Mouse (Mus musculus) neural tube, embryonic 15.5 days (tissue): ENCODE measurements around the gene Ap3s2. TPM values are rescaled to one million over a fixed set of nuclear protein-coding genes. Genes with fewer than 3 reads are reported as not detected.

ENCODE experiments used
- ATAC-seq: fragments of 200-750 bp; cut with Nextera tagmentation; 2 replicates; pipeline ENCODE4 v1.8.0; 2017; ENCODE audit warnings: mild to moderate bottlenecking, moderate TSS enrichment, moderate library complexity; ENCODE audit not compliant: low FRiP score
- H3K27ac ChIP-seq: fragments of 300-500 bp; sonication (generic); replicated peaks from 2 replicates; pipeline ENCODE4 v1.5.1; 2015; ENCODE audit warnings: mild to moderate bottlenecking, inconsistent platforms
- H3K27me3 ChIP-seq: fragments of 300-500 bp; sonication (generic); replicated peaks from 2 replicates; pipeline ENCODE4 v1.6.1; 2015; ENCODE audit warnings: inconsistent platforms
- H3K36me3 ChIP-seq: fragments of 300-500 bp; sonication (generic); 2 replicates; pipeline ENCODE4 v1.6.1; 2015; ENCODE audit warnings: inconsistent platforms
- H3K4me1 ChIP-seq: fragments of 300-500 bp; sonication (generic); 2 replicates; pipeline ENCODE4 v1.6.1; 2015; ENCODE audit warnings: inconsistent platforms
- H3K4me2 ChIP-seq: fragments of 300-500 bp; sonication (generic); 2 replicates; pipeline ENCODE4 v1.6.1; 2015; ENCODE audit warnings: inconsistent platforms, mild to moderate bottlenecking, moderate library complexity
- H3K4me3 ChIP-seq: fragments of 300-500 bp; sonication (generic); replicated peaks from 2 replicates; pipeline ENCODE4 v1.5.1; 2015; ENCODE audit warnings: mild to moderate bottlenecking, inconsistent platforms
- H3K9ac ChIP-seq: fragments of 300-500 bp; sonication (generic); replicated peaks from 2 replicates; pipeline ENCODE4 v1.6.1; 2015; ENCODE audit warnings: mild to moderate bottlenecking, inconsistent platforms
- H3K9me3 ChIP-seq: fragments of 300-500 bp; sonication (generic); replicated peaks from 2 replicates; pipeline ENCODE4 v1.6.1; 2016; ENCODE audit warnings: inconsistent platforms
- WGBS: fragments of 180-500 bp; shearing (Covaris S2); methylation state at CpG from one replicate; pipeline ENCODE4 v1.1.7; 2015; ENCODE audit warnings: mixed read lengths; 5-methylcytosine and 5-hydroxymethylcytosine counted together
- polyA plus RNA-seq: library from polyadenylated mRNA; unstranded; fragments of >200 nt; fragmentation: Nextera tagmentation; extraction: Ambion mirVana; gene quantifications from 2 replicates; pipeline ENCODE4 v1.2.1, GENCODE M21; 2015

Gene Ap3s2
- polyA plus RNA-seq, 1 experiment from 2014 or later, result 42.8 TPM

GRCm38 (mm10) chr7:79883613-79884334 lies 36.7 kb downstream of the Ap3s2 start:
- no peak for ATAC-seq
- H3K36me3 ChIP-seq, result peaks cover 52% of the 10 kb centered on the region

GRCm38 (mm10) chr7:79881901-79882300 lies 38.5 kb downstream of the Ap3s2 start:
- ATAC-seq, result no peak
- Histone ChIP-seq H3K9ac (no peak overlapping the region), H3K9me3 (no peaks in the 10 kb centered on the region), H3K4me2 (no peak overlapping the region), H3K4me3 (no peak overlapping the region), H3K36me3 (peaks cover 49% of the 10 kb centered on the region), H3K4me1 (no peaks in the 10 kb centered on the region), H3K27me3 (no peaks in the 10 kb centered on the region), H3K27ac (no peak overlapping the region)
- WGBS, result 95% methylated on average over 6 of the region's 6 CpGs

More at GRCm38 (mm10) chr7:79883613-79884334, 36.7 kb downstream of the Ap3s2 start:
- Histone ChIP-seq H3K4me2 (no peak overlapping the region), H3K4me3 (no peak overlapping the region), H3K9ac (no peak overlapping the region), H3K9me3 (no peaks in the 10 kb centered on the region), H3K27me3 (no peaks in the 10 kb centered on the region), H3K4me1 (no peaks in the 10 kb centered on the region), H3K27ac (no peak overlapping the region)
- 93% methylated on average over 7 of the region's 7 CpGs for WGBS

- Histone ChIP-seq H3K4me3 (no peak overlapping the region), H3K27ac (no peak overlapping the region), H3K9ac (no peak overlapping the region), H3K9me3 (no peaks in the 10 kb centered on the region), H3K4me1 (no peaks in the 10 kb centered on the region), H3K4me2 (no peak overlapping the region), H3K36me3 (peaks cover 49% of the 10 kb centered on the region), H3K27me3 (no peaks in the 10 kb centered on the region)
- no peak for ATAC-seq
- WGBS, result 59% methylated on average over 3 of the region's 3 CpGs
These were observed 39.5 kb downstream of the Ap3s2 start for GRCm38 (mm10) chr7:79880998-79881397.

GRCm38 (mm10) chr7:79880033-79880432 lies 40.4 kb downstream of the Ap3s2 start:
- peaks cover 41% of the 10 kb centered on the region for H3K36me3 ChIP-seq
- WGBS, result 91% methylated on average over 6 of the region's 6 CpGs
- no peak for ATAC-seq
- H3K27ac ChIP-seq, result no peak overlapping the region
- H3K27me3 ChIP-seq, result no peaks in the 10 kb centered on the region
- no peaks in the 10 kb centered on the region for H3K4me1 ChIP-seq
- H3K9me3 ChIP-seq, result no peaks in the 10 kb centered on the region
- no peak overlapping the region for H3K9ac ChIP-seq
- H3K4me3 ChIP-seq, result no peak overlapping the region
- H3K4me2 ChIP-seq, result no peak overlapping the region

GRCm38 (mm10) chr7:79878455-79879025 lies 41.9 kb downstream of the Ap3s2 start:
- peaks cover 37% of the 10 kb centered on the region for H3K36me3 ChIP-seq
- no peaks in the 10 kb centered on the region for H3K4me1 ChIP-seq
- WGBS, result 36% methylated on average over 2 of the region's 2 CpGs
- no peak overlapping the region for H3K9ac ChIP-seq
- no peaks in the 10 kb centered on the region for H3K9me3 ChIP-seq
- no peak overlapping the region for H3K4me2 ChIP-seq
- H3K27me3 ChIP-seq, result no peaks in the 10 kb centered on the region
- H3K4me3 ChIP-seq, result no peak overlapping the region
- H3K27ac ChIP-seq, result no peak overlapping the region
- ATAC-seq, result no peak

- ATAC-seq, result no peak
- Histone ChIP-seq H3K36me3 (no peaks in the 10 kb centered on the region), H3K4me2 (no peak overlapping the region), H3K9ac (no peak overlapping the region), H3K4me1 (no peaks in the 10 kb centered on the region), H3K4me3 (no peak overlapping the region), H3K27me3 (no peaks in the 10 kb centered on the region), H3K27ac (no peak overlapping the region), H3K9me3 (no peaks in the 10 kb centered on the region)
- WGBS, result 88% methylated on average over 6 of the region's 6 CpGs
These were observed 47.0 kb downstream of the Ap3s2 start for GRCm38 (mm10) chr7:79873407-79873806.

- Histone ChIP-seq H3K4me1 (0 out of 2 replicates have a peak, but pooled peaks cover 4% of the 10 kb centered on the region), H3K9ac (no peak overlapping the region), H3K36me3 (no peaks in the 10 kb centered on the region), H3K27me3 (no peaks in the 10 kb centered on the region), H3K4me2 (no peak overlapping the region), H3K4me3 (no peak overlapping the region), H3K9me3 (no peaks in the 10 kb centered on the region), H3K27ac (no peak overlapping the region)
- ATAC-seq, result no peak
- WGBS, result 90% methylated on average over 6 of the region's 6 CpGs
These were observed 48.6 kb downstream of the Ap3s2 start for GRCm38 (mm10) chr7:79871797-79872345.

- no peaks in the 10 kb centered on the region for H3K9me3 ChIP-seq
- H3K9ac ChIP-seq, result no peak overlapping the region
- no peak overlapping the region for H3K4me2 ChIP-seq
- H3K27ac ChIP-seq, result no peak overlapping the region
- H3K27me3 ChIP-seq, result no peaks in the 10 kb centered on the region
- ATAC-seq, result no peak
- H3K4me3 ChIP-seq, result no peak overlapping the region
- no peaks in the 10 kb centered on the region for H3K36me3 ChIP-seq
- WGBS, result 48% methylated on average over 6 of the region's 6 CpGs
- 0 out of 2 replicates have a peak, but pooled peaks cover 4% of the 10 kb centered on the region for H3K4me1 ChIP-seq
These were observed 51.3 kb downstream of the Ap3s2 start for GRCm38 (mm10) chr7:79869072-79869719.

- no peak overlapping the region for H3K27ac ChIP-seq
- no peaks in the 10 kb centered on the region for H3K9me3 ChIP-seq
- no peak overlapping the region for H3K4me2 ChIP-seq
- H3K4me3 ChIP-seq, result no peak overlapping the region
- no peak overlapping the region for H3K9ac ChIP-seq
- 0 out of 2 replicates have a peak, but pooled peaks cover 4% of the 10 kb centered on the region for H3K4me1 ChIP-seq
- WGBS, result 75% methylated on average over 7 of the region's 7 CpGs
- H3K27me3 ChIP-seq, result no peaks in the 10 kb centered on the region
- H3K36me3 ChIP-seq, result no peaks in the 10 kb centered on the region
- ATAC-seq, result no peak
These were observed 52.0 kb downstream of the Ap3s2 start for GRCm38 (mm10) chr7:79868475-79868874.

- WGBS, result 63% methylated on average over 13 of the region's 13 CpGs
- no peak overlapping the region for H3K4me2 ChIP-seq
- ATAC-seq, result no peak
- H3K9ac ChIP-seq, result no peak overlapping the region
- no peak overlapping the region for H3K4me3 ChIP-seq
- H3K4me1 ChIP-seq, result 0 out of 2 replicates have a peak, but pooled peaks cover 4% of the 10 kb centered on the region
- H3K36me3 ChIP-seq, result no peaks in the 10 kb centered on the region
- no peaks in the 10 kb centered on the region for H3K27me3 ChIP-seq
- no peaks in the 10 kb centered on the region for H3K9me3 ChIP-seq
- H3K27ac ChIP-seq, result no peak overlapping the region
These were observed 52.6 kb downstream of the Ap3s2 start for GRCm38 (mm10) chr7:79867861-79868260.

GRCm38 (mm10) chr7:79866294-79867000 lies 54.0 kb downstream of the Ap3s2 start:
- no peaks in the 10 kb centered on the region for H3K36me3 ChIP-seq
- H3K4me1 ChIP-seq, result 0 out of 2 replicates have a peak, but pooled peaks cover 4% of the 10 kb centered on the region
- 62% methylated on average over 3 of the region's 3 CpGs for WGBS
- no peaks in the 10 kb centered on the region for H3K9me3 ChIP-seq
- H3K27me3 ChIP-seq, result no peaks in the 10 kb centered on the region
- no peak overlapping the region for H3K27ac ChIP-seq
- no peak overlapping the region for H3K4me3 ChIP-seq
- H3K9ac ChIP-seq, result no peak overlapping the region
- ATAC-seq, result no peak
- no peak overlapping the region for H3K4me2 ChIP-seq
